Mouse (Mus musculus) cerebellum, adult 18-20 months (tissue): Measurements from ENCODE around the gene Prdm1.

Experiments
- DNase-seq, 2 experiments: peaks; one replicate each; pipeline ENCODE4 v3.0.0; 2021

The Prdm1 gene

GRCm38 (mm10) chr10:44418901-44419300 is 109.4 kb downstream of the Prdm1 start:
- no peak for DNase-seq

- no peak for DNase-seq
These were observed 112.7 kb downstream of the Prdm1 start for GRCm38 (mm10) chr10:44415576-44415975.

- no peak for DNase-seq
These were observed 118.3 kb downstream of the Prdm1 start for GRCm38 (mm10) chr10:44409958-44410357.

- DNase-seq: no peak
These were observed 119.2 kb downstream of the Prdm1 start for GRCm38 (mm10) chr10:44409054-44409453.

GRCm38 (mm10) chr10:44403415-44403814 is 124.9 kb downstream of the Prdm1 start:
- no peak for DNase-seq

- no peak for DNase-seq
These were observed 126.7 kb downstream of the Prdm1 start for GRCm38 (mm10) chr10:44401600-44401999.

GRCm38 (mm10) chr10:44400602-44401001 is 127.7 kb downstream of the Prdm1 start:
- DNase-seq: no peak

GRCm38 (mm10) chr10:44400119-44400518 is 128.2 kb downstream of the Prdm1 start:
- no peak for DNase-seq

- no peak for DNase-seq
These were observed 135.4 kb downstream of the Prdm1 start for GRCm38 (mm10) chr10:44392855-44393254.

- DNase-seq: no peak
These were observed 136.6 kb downstream of the Prdm1 start for GRCm38 (mm10) chr10:44391509-44392290.

- no peak for DNase-seq
These were observed 138.0 kb downstream of the Prdm1 start for GRCm38 (mm10) chr10:44390286-44390685.

- no peak for DNase-seq
These were observed 139.5 kb downstream of the Prdm1 start for GRCm38 (mm10) chr10:44388706-44389233.
